Comparison of ENCODE assay signal across 10 mouse cellular contexts in the genomic region with DNA sequence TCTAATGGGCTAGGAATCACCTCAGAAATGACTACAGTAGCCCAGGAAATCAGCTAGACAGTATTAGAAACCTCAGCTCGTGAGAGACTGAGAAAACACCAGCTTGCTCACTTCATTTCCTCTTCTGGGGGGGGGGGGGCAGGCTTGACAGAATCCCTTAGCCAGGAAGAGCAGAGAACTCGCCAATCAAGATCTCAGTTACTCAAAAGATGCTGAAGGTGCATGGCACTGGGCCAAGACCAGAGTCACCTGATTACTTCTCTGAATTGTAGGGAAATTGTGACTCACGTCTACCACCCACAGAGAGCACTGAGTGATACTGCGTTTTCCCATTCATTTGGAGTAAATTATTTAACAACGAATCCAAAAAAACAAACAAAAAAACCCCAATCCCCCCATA. TPM values are rescaled to one million over a fixed set of nuclear protein-coding genes. Genes with fewer than 3 reads are reported as not detected.
DNase-seq lines count a peak whose midpoint lies in the region; TF ChIP-seq lines count a peak whose summit lies in the region.
"Had no signal": no experiment of that assay in that cellular context is flagged by ENCODE, and none has a peak within 500 bp of the region (broad histone marks: within the 10 kb centered on the region; RNA-seq: fewer than 3 reads in every experiment).

No protein-coding gene starts in this region.

- H3K4me1 ChIP-seq in thymus, adult 2 months (replicated peaks; ENCODE audit: control insufficient read depth, insufficient read depth, low read length) = 0 out of 2 replicates have a peak, but pooled peaks cover 10% of the 10 kb centered on the region
- H3K4me1 ChIP-seq: embryonic facial prominence, embryonic 15.5 days had no signal

- H3K36me3 ChIP-seq in thymus, adult 2 months (ENCODE audit: control insufficient read depth, insufficient read depth, low read length) = no peaks in the 10 kb centered on the region
- H3K36me3 ChIP-seq: embryonic facial prominence, embryonic 15.5 days had no signal

- TF ChIP-seq POLR2A in thymus, adult 2 months (IDR thresholded peaks at IDR 0.05; ENCODE audit: control insufficient read depth, extremely low read depth, insufficient read depth, low read length, poor library complexity) = no peak

- H3K4me3 ChIP-seq in thymus, adult 2 months (ENCODE audit: control insufficient read depth, insufficient read depth, low read length) = no peak overlapping the region
- H3K4me3 ChIP-seq: embryonic facial prominence, embryonic 15.5 days had no signal

- H3K27me3 ChIP-seq in thymus, adult 2 months (ENCODE audit: control insufficient read depth, insufficient read depth, low read length) = no peaks in the 10 kb centered on the region
- H3K27me3 ChIP-seq: embryonic facial prominence, embryonic 15.5 days had no signal

- DNase-seq in heart, postnatal 4 days = peak; percentile 23
- DNase-seq in heart, adult 9 months (ENCODE audit: low spot score in 2 of 2) = no peak
- DNase-seq in thymus, adult 2 months = peak; percentile 29
- no peak for DNase-seq in thymus, postnatal 0 days (ENCODE audit: low spot score)
- DNase-seq in kidney, postnatal 25 days = peak; percentile 61 to 73
- DNase-seq in thymus, postnatal 36 days = peak; percentile 33 to 51
- DNase-seq in cerebellum, adult 9-10 months = no peak
- no peak for DNase-seq in gastrocnemius, postnatal 4 days (ENCODE audit: low spot score in 2 of 2)

- H3K27ac ChIP-seq in thymus, adult 2 months (ENCODE audit: control insufficient read depth, insufficient read depth, low read length) = peak overlapping the region; percentile 72
- H3K27ac ChIP-seq: embryonic facial prominence, embryonic 15.5 days; kidney, postnatal 0 days had no signal

- WGBS in thymus, adult 2 months = 28% methylated on average over 5 of the region's 5 CpGs

- no peak for TF ChIP-seq CTCF in thymus, adult 2 months (IDR thresholded peaks at IDR 0.05; ENCODE audit: borderline replicate concordance, control insufficient read depth, extremely low read depth, insufficient read depth, low read length, poor library complexity)

RNA-seq across cellular contexts. Expression of a gene that starts 8.2 kb away (rescaled TPM):
- under 1 TPM; 0.62 to 0.77 TPM for total RNA-seq in heart, postnatal 4 days (2021)
- polyA plus RNA-seq in thymus, adult 2 months (2012; rRNA removed) = 0.96 and 2.0 TPM in 2 replicates
- 0.27 and 0.61 TPM in 2 replicates for polyA plus RNA-seq in thymus, postnatal 0 days (2015; fragmentation: Nextera tagmentation; extraction: Ambion mirVana)
- total RNA-seq in gastrocnemius, postnatal 4 days (2021) = 1 to 10 TPM; 7.5 to 9.9 TPM

RNA-seq across cellular contexts. Expression of a gene that starts 27.5 kb away (rescaled TPM):
- total RNA-seq in heart, postnatal 4 days (2021) = 10 to 100 TPM; 18.6 to 19.6 TPM
- 20.0 and 21.9 TPM in 2 replicates for polyA plus RNA-seq in thymus, adult 2 months (2012; rRNA removed)
- polyA plus RNA-seq in thymus, postnatal 0 days (2015; fragmentation: Nextera tagmentation; extraction: Ambion mirVana) = 15.4 and 20.8 TPM in 2 replicates
- total RNA-seq in gastrocnemius, postnatal 4 days (2021) = 10 to 100 TPM; 17.3 to 17.9 TPM

RNA-seq across cellular contexts. Expression of a gene that starts 53.1 kb away (rescaled TPM):
- 100 to 1,000 TPM; 132 to 135 TPM for total RNA-seq in heart, postnatal 4 days (2021)
- polyA plus RNA-seq in thymus, adult 2 months (2012; rRNA removed) = 41.0 and 50.0 TPM in 2 replicates
- 213 and 259 TPM in 2 replicates for polyA plus RNA-seq in thymus, postnatal 0 days (2015; fragmentation: Nextera tagmentation; extraction: Ambion mirVana)
- total RNA-seq in gastrocnemius, postnatal 4 days (2021) = 100 to 1,000 TPM; 107 to 123 TPM

Comparison
In these comparisons a context has a peak if more than half of its experiments do, and no peak if none do; other contexts are left out.
1. DNase-seq: peak in heart, postnatal 4 days (single experiment), thymus, adult 2 months (single experiment), kidney, postnatal 25 days (2 of 2) and thymus, postnatal 36 days (2 of 2); none in heart, adult 9 months (0 of 2), thymus, postnatal 0 days (single experiment), cerebellum, adult 9-10 months (single experiment) and gastrocnemius, postnatal 4 days (0 of 2).
2. RNA of a gene that starts 8.2 kb away (total RNA-seq): 7.5 to 9.9 TPM in gastrocnemius, postnatal 4 days; 0.62 to 0.77 TPM in heart, postnatal 4 days; every median in the first group is over 4 times any median in the second.